Mouse (Mus musculus) megakaryocyte, embryonic 14.5 days (primary cell): Measurements from ENCODE around the gene Olfr767.

ENCODE experiments used
- FLI1 ChIP-seq: IDR thresholded peaks from 2 replicates; pipeline ENCODE4 v1.6.1; 2012; ENCODE audit warnings: low read length, inconsistent platforms, mixed read lengths
- GATA1 ChIP-seq: IDR thresholded peaks from 3 replicates; pipeline ENCODE4 v1.6.1; 2012; ENCODE audit warnings: mixed read lengths, low read length, inconsistent platforms, borderline replicate concordance

DNA sequence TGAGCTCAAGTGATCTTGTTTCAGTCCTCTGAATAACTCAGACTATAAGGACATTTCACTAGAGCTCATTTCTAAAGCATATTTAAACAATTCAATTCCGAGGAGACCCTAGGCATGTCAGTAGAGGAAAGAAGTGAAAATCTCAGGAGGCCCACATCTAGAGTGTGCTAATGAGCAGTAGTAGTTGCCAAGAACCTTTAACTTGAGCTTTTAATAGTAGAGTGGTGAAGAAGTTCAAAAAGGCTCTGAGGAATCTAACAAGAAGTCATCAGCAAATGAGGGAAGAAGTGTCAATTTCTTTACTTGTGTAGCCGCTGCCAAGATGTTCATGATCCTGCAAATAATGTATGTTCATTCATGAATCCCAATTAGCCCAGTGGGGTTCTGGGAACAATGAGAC, 13.8 kb downstream of the Olfr767 start, which contains the start of gene Olfr766-ps1:
- no peak for TF ChIP-seq FLI1
- TF ChIP-seq GATA1, result no peak
